Comparison of ENCODE assay signal across 23 mouse cellular contexts in genomic region chr9:42887930-42888329, GRCm38 (mm10). TPM values are rescaled to one million over a fixed set of nuclear protein-coding genes. Genes with fewer than 3 reads are reported as not detected.
"Had no signal": no experiment of that assay in that cellular context is flagged by ENCODE, and none has a peak within 500 bp of the region (broad histone marks: within the 10 kb centered on the region; RNA-seq: fewer than 3 reads in every experiment).

No protein-coding gene starts in this region.

- ATAC-seq: forebrain, embryonic 13.5 days; forebrain, embryonic 14.5 days; forebrain, embryonic 15.5 days; forebrain, embryonic 16.5 days; forebrain, postnatal 0 days had no signal

- DNase-seq: cerebellum, adult 2 months; cerebellum, adult 8-10 months; cerebellum, adult 9-10 months; cerebellum, adult 9-11 months; cerebellum, postnatal 10 days; cerebellum, postnatal 14 days; cerebellum, postnatal 25 days; cerebellum, postnatal 36 days; embryo, embryonic 11 days; forebrain, postnatal 0 days; gastrocnemius, adult 2 months; gastrocnemius, postnatal 10 days; gastrocnemius, postnatal 14 days; gastrocnemius, postnatal 25 days; gastrocnemius, postnatal 36 days; heart, adult 18-20 months; heart, adult 2 months had no signal

RNA-seq across cellular contexts. Expression of gene Grik4, which starts 56.4 kb away (rescaled TPM):
- total RNA-seq: common myeloid progenitor, adult 5-6 weeks; heart, adult 8-10 months had no signal
